Mouse (Mus musculus) E14TG2a.4 (cell line): ENCODE measurements around the gene Nod1.

Source experiments
- H3K27me3 ChIP-seq: 2 replicates; pipeline ENCODE4 v1.6.1; 2014; ENCODE audit warnings: low read length, control low read depth; ENCODE audit not compliant: insufficient read depth
- H3K36me3 ChIP-seq: 2 replicates; pipeline ENCODE4 v1.6.1; 2014; ENCODE audit warnings: low read length, control low read depth; ENCODE audit not compliant: insufficient read depth
- H3K4me1 ChIP-seq: replicated peaks from 2 replicates; pipeline ENCODE4 v1.6.1; 2014; ENCODE audit warnings: low read depth, low read length, control low read depth
- H3K4me3 ChIP-seq: replicated peaks from 2 replicates; pipeline ENCODE4 v1.5.1; 2014; ENCODE audit warnings: mild to moderate bottlenecking, low read length
- H3K9me3 ChIP-seq: 2 replicates; pipeline ENCODE4 v1.6.1; 2014; ENCODE audit warnings: low read length, control low read depth
- CTCF ChIP-seq: conservative IDR thresholded peaks from 2 replicates; pipeline ENCODE4 v1.5.1; 2014; ENCODE audit warnings: low read length
- NANOG ChIP-seq: IDR thresholded peaks from 2 replicates; pipeline ENCODE4 v1.6.1; 2014; ENCODE audit warnings: borderline replicate concordance, low read length, mixed read lengths
- POU5F1 ChIP-seq: IDR thresholded peaks from 2 replicates; pipeline ENCODE4 v1.6.1; 2014; ENCODE audit warnings: low read length, borderline replicate concordance

Nod1 gene

GRCm38 (mm10) chr6:54927946-54928345 is 44.5 kb downstream of the Nod1 start:
- H3K4me1 ChIP-seq, result no peaks in the 10 kb centered on the region
- no peak overlapping the region for H3K4me3 ChIP-seq
- H3K36me3 ChIP-seq, result no peaks in the 10 kb centered on the region
- peaks cover 3% of the 10 kb centered on the region for H3K27me3 ChIP-seq
- H3K9me3 ChIP-seq, result 0 out of 2 replicates have a peak, but pooled peaks cover 7% of the 10 kb centered on the region
- TF ChIP-seq NANOG (no peak), CTCF (no peak), POU5F1 (no peak)

- 0 out of 2 replicates have a peak, but pooled peaks cover 7% of the 10 kb centered on the region for H3K9me3 ChIP-seq
- no peaks in the 10 kb centered on the region for H3K4me1 ChIP-seq
- H3K4me3 ChIP-seq, result no peak overlapping the region
- peaks cover 3% of the 10 kb centered on the region for H3K27me3 ChIP-seq
- no peak for TF ChIP-seq CTCF
- no peak for TF ChIP-seq NANOG
- H3K36me3 ChIP-seq, result no peaks in the 10 kb centered on the region
Measured at GRCm38 (mm10) chr6:54926899-54927298, 45.5 kb downstream of the Nod1 start.

- peaks cover 3% of the 10 kb centered on the region for H3K27me3 ChIP-seq
- H3K4me1 ChIP-seq, result no peaks in the 10 kb centered on the region
- TF ChIP-seq NANOG, result no peak
- TF ChIP-seq CTCF, result no peak
- no peak for TF ChIP-seq POU5F1
- H3K9me3 ChIP-seq, result 0 out of 2 replicates have a peak, but pooled peaks cover under 1% of the 10 kb centered on the region
- no peak overlapping the region for H3K4me3 ChIP-seq
- no peaks in the 10 kb centered on the region for H3K36me3 ChIP-seq
Measured at GRCm38 (mm10) chr6:54925736-54926440, 46.5 kb downstream of the Nod1 start.

GRCm38 (mm10) chr6:54924538-54924937 is 47.9 kb downstream of the Nod1 start:
- Histone ChIP-seq H3K4me3 (no peak overlapping the region), H3K4me1 (no peaks in the 10 kb centered on the region), H3K36me3 (no peaks in the 10 kb centered on the region), H3K27me3 (peaks cover 3% of the 10 kb centered on the region), H3K9me3 (no peaks in the 10 kb centered on the region)
- TF ChIP-seq NANOG (no peak), POU5F1 (no peak), CTCF (no peak)

- Histone ChIP-seq H3K36me3 (no peaks in the 10 kb centered on the region), H3K4me3 (no peak overlapping the region), H3K9me3 (no peaks in the 10 kb centered on the region), H3K27me3 (peaks cover 6% of the 10 kb centered on the region), H3K4me1 (peaks cover 10% of the 10 kb centered on the region)
- TF ChIP-seq CTCF, result no peak
- TF ChIP-seq POU5F1, result no peak
- no peak for TF ChIP-seq NANOG
Measured at GRCm38 (mm10) chr6:54918521-54918920, 53.9 kb downstream of the Nod1 start.

- Histone ChIP-seq H3K9me3 (no peaks in the 10 kb centered on the region), H3K36me3 (no peaks in the 10 kb centered on the region), H3K27me3 (peaks cover 6% of the 10 kb centered on the region; the same call in 1 of the 2 replicates), H3K4me3 (no peak overlapping the region), H3K4me1 (peaks cover 10% of the 10 kb centered on the region)
- peak; percentile 56 for TF ChIP-seq CTCF
- TF ChIP-seq POU5F1, result no peak
Measured at GRCm38 (mm10) chr6:54917523-54917922, 54.9 kb downstream of the Nod1 start.

GRCm38 (mm10) chr6:54916941-54917340 is 55.5 kb downstream of the Nod1 start:
- Histone ChIP-seq H3K9me3 (no peaks in the 10 kb centered on the region), H3K4me3 (no peak overlapping the region), H3K36me3 (no peaks in the 10 kb centered on the region), H3K27me3 (peaks cover 6% of the 10 kb centered on the region; the same call in 1 of the 2 replicates), H3K4me1 (peaks cover 10% of the 10 kb centered on the region)
- TF ChIP-seq POU5F1, result no peak

GRCm38 (mm10) chr6:54916163-54916562 is 56.2 kb downstream of the Nod1 start:
- TF ChIP-seq POU5F1, result no peak
- TF ChIP-seq CTCF, result no peak
- no peak for TF ChIP-seq NANOG
- Histone ChIP-seq H3K36me3 (no peaks in the 10 kb centered on the region), H3K27me3 (peaks cover 6% of the 10 kb centered on the region; the same call in 1 of the 2 replicates), H3K9me3 (no peaks in the 10 kb centered on the region), H3K4me1 (peaks cover 10% of the 10 kb centered on the region), H3K4me3 (no peak overlapping the region)

GRCm38 (mm10) chr6:54914977-54915376 is 57.4 kb downstream of the Nod1 start:
- peaks cover 10% of the 10 kb centered on the region for H3K4me1 ChIP-seq
- H3K36me3 ChIP-seq, result no peaks in the 10 kb centered on the region
- TF ChIP-seq NANOG (no peak), POU5F1 (no peak), CTCF (no peak)
- H3K27me3 ChIP-seq, result peaks cover 6% of the 10 kb centered on the region; the same call in 1 of the 2 replicates
- H3K9me3 ChIP-seq, result no peaks in the 10 kb centered on the region
- no peak overlapping the region for H3K4me3 ChIP-seq
